Mouse (Mus musculus): ENCODE measurements around the gene Pik3cd.

Gene Pik3cd

DNA sequence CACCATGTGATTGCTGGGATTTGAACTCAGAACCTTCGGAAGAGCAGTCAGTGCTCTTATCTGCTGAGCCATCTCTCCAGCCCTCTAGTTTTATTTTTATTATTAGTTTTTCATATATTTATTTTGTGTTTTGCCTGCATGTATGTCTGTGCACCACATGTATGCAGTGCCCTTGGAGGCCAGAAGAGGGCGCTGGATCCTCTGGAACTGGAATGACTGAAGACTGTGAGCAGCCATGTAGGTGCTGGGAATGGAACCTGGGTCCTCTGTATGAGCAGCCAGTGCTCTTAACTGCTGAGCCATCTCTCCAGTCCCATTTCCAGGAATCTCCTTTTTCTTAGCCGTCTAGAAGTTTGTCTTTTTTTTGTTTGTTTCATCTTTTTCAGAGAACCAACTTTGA is 97.9 kb downstream of the Pik3cd start:
- DNase-seq: no peak

DNA sequence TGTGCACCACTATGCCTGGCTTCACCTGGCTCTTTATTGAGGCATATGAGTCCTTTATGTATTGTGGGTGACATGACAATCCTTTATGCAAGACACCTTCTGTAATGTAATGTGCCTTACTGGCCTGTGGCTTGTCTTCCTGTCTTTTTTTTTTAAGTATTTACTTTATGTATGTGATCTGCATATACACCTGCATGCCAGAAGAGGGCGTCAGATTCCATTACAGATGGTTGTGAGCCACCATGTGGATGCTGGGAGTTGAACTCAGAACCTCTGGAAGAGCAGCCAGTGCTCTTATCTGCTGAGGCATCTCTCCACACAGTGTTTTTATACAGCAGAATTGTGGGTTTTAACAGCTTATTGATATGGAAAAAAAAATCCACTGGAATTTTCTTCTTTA is 98.5 kb downstream of the Pik3cd start:
- no peak for DNase-seq

DNA sequence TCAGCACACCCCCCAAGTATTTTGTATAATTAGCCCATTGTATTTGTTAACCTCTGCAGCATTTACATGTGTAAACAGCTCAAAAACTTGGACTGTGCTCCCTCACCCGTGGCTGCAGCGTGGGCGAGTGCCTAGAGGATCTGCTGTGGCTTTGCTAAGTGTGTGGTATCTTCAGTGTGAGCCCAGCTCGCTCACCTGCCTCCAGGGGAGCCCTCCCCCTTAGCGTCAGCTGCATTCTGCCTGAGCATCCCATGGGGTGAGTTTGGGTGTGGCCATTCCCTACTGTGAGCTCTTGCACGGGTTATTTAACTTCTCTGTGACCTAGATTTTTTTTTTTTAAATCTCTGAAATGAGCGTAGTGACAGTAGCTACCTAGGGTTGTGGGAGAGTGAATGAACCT is 100.1 kb downstream of the Pik3cd start:
- no peak for DNase-seq

DNA sequence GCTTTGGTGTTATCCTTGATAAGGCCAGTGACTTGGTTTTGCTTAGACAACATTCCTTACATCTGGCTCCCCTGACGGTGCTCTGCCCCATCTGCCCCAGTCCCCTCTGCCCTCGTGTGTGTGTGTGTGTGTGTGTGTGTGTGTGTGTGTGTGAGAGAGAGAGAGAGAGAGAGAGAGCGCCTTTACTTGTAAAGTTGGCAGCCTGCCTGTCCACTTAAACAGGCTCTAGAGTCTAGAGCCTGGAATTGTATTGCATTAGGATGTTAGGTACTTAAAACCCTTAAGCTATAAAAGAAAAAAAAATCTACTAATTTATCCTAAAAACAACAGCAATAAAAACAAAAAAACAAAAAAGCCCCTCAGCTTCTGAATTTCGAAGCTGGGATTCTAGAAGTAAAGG is 100.9 kb downstream of the Pik3cd start:
- no peak for DNase-seq

DNA sequence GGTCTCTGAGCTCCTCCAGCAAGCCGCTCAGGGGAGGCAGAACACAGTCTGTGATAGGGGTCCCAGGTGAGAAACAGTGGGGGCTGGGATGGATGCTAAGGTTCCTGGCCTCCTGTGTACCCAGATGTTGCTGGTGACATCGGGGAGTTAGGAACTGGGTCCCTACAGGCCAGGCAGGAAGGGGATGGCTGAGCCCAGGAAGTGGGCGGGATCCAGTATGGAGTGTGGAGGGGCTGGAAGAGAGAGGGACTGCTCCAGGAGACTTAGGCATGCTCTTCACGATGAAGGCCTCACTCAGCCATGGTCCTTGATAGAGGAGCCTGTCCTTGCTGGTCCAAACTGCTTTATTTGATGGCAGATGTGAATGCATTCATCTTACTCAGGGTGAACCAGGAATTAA is 102.2 kb downstream of the Pik3cd start:
- DNase-seq: no peak

DNA sequence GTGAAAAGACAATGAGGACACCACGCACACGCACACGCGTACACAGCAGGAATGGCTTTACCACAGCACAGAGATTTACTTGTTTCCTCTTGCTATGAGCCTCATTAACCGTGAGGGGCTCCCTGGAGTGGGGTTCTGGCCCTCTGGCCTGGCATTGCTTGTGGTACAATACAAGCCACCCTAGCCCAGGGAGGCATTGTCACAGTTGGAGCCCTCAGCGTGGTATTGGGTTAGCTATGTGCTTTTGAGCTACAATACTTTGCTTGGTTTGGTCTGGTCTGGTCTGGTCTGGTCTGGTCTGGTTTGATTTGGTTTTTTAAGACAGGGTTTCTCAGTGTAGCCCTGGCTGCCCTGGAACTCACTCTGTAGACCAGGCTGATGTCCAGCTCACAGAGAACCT is 102.8 kb downstream of the Pik3cd start:
- DNase-seq: no peak

All from kidney, postnatal 14 days (tissue).